Mouse (Mus musculus) G1E-ER4 (cell line): ENCODE data around the gene Mmp2. TPM values are rescaled to one million over a fixed set of nuclear protein-coding genes. Genes with fewer than 3 reads are reported as not detected.

Source experiments
- GATA1 ChIP-seq: IDR thresholded peaks from one replicate; pipeline ENCODE4 v1.8.0; 2012; ENCODE audit warnings: low read length, inconsistent platforms
- polyA plus RNA-seq: library from polyadenylated mRNA; stranded (reverse); fragments of >175 nt; gene quantifications from 2 replicates; pipeline ENCODE4 v1.2.3, GENCODE M21; 2012

Gene Mmp2
- not detected in 2 replicates for polyA plus RNA-seq

DNA sequence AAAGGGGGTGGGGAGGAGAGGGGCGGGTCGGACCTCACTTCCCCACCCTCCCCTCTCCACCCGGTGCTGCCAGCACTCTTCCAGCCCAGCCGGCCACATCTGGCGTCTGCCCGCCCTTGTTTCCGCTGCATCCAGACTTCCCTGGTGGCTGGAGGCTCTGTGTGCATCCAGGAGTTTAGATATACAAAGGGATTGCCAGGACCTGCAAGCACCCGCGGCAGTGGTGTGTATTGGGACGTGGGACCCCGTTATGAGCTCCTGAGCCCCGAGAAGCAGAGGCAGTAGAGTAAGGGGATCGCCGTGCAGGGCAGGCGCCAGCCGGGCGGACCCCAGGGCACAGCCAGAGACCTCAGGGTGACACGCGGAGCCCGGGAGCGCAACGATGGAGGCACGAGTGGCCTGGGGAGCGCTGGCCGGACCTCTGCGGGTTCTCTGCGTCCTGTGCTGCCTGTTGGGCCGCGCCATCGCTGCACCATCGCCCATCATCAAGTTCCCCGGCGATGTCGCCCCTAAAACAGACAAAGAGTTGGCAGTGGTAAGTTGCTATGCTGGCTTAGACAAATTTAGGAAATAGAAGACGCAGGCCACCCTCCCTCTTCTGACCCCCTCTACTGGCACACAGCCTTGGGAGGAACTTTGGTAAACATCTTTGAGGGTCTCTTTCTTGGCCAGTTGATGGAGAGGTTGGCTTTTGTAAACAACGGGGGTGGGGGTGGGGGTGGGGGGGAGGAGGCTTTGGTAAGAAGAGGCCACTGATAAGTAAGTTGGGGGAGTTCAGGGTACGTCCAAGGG, at the start of gene Mmp2:
Gene Mmp2 (plus strand): TSS at position 49 of the 792 bp plus-strand sequence.
- no peak for TF ChIP-seq GATA1

DNA sequence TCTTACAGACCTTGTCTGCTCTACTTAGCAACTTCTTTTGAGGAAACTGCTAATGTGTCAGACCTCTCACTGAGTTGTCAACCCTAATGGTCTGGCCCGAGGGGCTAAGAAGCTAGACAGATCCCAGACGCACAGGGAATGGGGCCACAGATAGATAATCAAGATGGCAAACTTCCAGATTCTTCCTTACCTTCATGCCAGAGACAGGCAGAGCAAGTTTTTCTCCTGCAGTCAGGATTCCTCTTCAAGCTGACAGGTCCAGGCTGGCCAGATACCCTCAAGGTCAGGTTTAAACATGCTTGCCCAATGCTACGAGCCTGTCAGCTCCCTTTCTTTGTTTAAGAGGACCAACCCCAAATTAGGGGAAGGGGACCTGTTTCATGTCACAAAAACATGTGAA, 46.1 kb upstream of the Mmp2 start:
- no peak for TF ChIP-seq GATA1

DNA sequence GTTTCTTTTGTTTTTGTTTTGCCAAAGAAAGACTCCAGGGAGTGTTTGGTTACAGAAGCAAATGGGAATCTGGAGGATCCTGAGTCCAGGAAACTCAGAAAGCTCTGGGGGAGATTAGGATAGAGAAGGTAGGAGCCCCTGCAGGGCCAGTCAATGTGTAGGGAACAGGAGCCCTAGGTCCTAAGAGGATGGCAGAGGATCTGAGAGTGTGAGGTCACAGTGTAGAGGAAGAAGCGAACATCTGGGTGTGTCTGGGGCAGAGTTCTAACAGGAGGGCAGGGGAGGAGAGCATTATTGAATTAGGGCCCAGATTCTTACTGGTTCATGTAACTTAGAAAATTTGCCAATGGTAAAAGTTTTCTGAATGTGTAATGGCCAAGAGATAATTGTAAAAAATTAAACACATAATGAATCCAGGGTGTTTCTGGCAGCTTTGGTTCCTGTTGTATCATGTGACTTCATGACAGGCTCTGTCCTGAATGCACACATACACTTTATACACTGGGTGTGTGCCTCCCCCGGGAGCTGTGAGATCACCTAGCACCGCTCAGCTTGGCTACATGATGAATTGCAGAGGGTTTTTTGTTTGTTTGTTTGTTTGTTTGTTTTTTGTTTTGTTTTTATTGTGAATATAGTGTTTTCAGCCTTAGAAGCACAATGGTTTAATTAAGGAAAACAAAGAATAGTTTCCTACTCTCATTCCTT, 43.0 kb upstream of the Mmp2 start:
- no peak for TF ChIP-seq GATA1

DNA sequence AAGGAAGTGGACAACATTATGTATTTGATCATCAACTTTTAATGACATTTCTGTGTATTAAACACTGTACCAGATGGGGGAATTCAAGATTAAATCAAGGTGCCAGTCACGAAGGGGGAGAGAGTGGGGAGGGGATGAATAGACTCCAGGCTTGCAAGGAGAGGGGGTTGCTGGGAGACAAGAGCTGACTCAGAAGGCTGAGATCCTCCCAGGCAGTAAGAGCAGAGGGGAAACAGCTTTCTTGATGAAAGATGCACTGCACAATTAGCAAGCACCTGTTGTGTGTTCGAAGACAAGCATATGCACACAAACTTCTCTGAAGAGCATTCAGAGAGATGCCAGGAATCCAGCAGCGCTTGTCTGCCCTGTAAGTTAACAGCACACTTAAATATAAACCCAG, 36.3 kb upstream of the Mmp2 start:
- no peak for TF ChIP-seq GATA1

DNA sequence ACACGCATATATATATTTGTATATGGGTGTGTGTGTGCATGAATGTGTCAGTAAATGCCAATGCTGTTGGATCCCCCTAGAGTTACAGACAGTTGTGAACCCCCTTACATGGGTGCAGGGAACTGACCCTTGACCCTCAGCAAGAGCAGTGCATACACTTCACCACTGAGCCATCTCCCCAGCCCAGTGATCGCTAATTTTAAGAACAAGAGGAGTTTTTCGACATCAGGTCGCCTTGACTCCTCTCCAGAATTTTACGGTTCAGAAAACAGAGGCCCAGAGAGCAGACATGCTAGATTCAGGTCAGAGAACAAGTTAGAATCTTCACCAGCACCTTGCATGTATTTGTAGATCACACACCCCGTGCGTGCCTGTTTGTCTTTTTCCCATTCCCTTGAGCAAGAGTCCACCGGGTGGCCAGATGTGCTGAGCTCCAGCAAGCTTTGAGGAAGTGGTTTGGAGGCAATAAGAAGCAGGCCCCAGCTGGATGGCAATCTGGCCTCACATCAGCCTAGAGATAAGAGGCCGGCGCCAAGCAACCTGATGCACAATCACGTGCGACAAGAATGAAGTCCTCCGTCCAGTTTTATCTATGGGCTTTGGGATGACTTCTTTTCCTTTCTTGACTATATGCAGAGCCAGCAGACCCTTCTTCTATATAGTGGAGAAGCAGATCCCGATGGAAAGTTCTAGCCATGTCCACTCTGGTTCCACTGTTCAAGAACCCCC, 33.1 kb upstream of the Mmp2 start:
- no peak for TF ChIP-seq GATA1

DNA sequence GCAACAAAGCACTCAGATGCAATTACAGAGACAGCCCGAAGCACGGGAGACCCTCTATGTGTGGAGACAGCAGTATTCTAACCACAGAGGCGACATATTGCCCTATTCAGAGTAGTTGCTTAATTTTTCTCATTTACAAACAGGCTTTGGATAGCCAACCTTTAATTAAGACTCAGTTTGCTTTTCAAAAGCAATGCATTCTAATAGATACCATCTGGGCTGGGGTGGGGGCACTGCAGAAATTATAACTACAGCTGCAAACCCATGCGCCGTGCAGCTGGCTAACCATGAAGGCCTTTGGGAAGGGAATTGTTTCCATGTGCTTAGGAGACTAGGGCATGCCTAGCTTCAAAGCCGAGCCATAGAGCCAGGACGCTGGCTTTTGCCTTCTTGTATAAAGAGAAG, 29.6 kb upstream of the Mmp2 start:
- no peak for TF ChIP-seq GATA1

DNA sequence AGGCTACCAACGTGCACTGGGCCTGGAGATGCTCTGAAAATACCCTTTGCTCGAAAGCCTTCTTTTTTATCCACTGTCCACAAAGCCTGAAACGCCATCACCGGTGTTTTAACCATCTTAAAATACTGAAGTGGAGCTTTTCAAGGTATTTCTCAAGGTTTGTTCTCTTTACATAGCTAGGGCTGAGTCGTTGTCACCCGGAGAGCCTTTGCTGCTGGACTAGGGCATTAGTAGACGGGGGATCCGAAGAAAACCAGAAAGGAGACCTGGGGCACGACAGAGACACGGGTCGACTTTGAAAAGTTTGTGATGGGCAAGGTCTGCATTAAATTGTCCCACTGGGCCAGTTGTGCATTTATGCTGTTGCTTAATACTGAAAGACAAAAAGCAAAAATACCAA, 27.7 kb upstream of the Mmp2 start:
- no peak for TF ChIP-seq GATA1

DNA sequence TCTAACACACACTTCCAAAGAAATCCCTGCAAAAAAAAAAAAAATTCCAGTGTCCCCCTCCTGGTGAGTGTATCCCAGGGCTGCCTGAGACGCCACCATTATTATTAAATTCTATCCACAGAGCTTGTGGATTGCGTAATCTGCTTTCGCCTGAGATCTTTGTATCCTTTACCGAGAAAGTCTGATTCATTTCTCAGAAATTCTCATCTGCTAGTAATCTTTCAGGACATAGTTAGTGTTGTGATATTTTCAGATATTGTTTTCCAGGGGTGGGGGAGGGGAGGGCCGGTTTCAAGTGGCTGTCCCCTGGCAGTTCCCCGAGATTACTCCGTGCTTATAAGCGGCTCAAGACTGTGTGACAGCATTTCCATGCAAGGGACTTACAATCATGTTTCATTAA, 25.9 kb upstream of the Mmp2 start:
- no peak for TF ChIP-seq GATA1

DNA sequence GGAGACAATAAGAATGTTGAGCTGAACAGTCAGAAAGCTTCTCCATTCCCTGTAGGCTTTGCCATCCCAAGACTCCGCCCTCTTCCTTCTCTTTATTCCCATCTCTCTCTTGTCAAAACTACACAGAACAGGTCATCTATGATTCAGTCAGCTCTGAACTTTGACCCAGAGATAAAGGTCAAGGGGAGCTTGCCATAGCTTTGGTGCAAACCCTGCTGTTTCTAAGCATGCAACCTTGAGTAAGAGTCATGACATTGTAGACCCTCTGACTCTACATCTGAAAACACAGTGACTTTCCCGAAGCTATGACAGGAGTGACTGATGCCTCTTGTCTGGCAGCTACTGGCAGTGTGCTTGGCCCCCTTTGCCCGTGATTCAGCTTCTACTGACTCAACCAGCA, 24.5 kb upstream of the Mmp2 start:
- TF ChIP-seq GATA1: no peak

DNA sequence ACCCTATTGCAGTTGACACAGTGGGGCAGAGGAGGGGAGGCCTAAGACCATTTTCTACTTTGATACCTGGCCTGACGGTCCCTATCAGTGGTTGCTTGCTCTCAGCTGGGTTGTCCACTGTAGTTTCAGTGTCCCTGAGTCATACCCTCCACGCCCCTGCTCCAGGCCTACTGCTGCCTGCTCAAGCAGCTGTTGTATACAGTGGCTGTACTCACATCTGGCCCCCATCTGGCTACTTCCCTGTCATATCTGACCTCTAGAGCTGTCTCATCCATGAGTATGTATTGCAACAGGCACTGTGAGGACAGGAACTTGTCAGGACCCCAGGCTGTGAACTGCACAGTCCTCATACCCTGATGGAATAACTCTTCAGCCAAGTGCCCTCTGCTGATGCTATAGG, 14.3 kb upstream of the Mmp2 start:
- TF ChIP-seq GATA1: no peak

DNA sequence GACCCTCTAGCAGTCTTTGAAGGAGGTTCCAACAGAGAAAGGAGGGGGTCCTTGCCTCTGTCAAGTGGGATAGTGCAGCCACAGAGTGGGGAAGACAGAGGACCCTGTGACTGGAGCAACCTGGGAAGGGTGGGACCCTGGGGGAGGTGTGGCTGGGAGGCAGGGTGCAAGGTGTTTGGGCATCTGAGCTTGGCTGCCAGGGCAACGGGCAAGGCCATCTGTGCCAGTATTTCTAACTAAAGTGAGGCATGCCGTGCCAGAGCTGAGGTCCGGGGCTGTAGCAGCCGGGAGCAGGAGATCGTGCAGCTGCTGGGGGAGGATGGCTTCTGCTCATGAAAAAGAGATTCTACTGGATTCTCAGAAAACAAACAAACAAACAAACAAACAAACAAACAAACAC, 11.4 kb upstream of the Mmp2 start:
- no peak for TF ChIP-seq GATA1

DNA sequence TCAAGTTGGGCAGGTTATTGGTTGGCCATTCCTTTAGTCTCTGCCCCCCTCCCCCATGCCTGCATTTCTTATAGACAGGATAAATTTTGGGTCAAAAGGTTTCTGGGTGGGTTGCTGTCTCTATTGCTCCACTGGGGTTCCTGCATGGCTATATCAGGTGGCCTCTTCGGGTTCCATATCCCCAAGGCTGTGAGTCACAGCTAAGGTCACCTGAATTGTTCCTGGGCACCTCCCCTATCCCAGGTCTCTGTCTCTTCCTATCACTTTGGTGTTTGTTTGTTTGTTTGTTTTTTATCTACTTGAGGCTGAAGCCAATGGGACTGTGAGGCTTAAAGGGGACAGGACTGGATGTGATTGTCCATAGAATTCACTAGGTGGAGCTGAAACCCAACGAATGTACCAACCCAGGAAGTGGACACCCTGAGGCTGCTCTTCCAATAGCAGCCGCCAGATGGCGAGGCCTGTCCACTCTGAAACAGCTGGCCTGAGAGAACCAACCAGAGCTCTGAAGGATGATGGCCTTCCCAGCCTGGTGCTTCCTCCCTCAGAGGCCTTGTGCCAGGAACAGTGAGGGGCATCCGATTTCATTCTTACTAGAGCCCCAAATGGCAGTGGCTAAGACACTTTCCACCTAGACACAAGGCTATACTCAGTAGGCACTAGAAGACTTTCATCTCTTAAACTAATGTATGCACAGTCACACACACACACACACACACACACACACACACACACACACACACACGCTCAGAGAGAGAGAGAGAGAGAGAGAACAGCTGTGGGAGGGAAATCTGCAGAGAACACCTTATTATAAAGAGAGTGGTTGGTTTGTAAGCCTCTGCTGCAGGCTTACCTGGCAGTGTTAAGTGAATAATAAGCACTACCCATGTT, 8.9 kb upstream of the Mmp2 start:
- TF ChIP-seq GATA1: no peak

DNA sequence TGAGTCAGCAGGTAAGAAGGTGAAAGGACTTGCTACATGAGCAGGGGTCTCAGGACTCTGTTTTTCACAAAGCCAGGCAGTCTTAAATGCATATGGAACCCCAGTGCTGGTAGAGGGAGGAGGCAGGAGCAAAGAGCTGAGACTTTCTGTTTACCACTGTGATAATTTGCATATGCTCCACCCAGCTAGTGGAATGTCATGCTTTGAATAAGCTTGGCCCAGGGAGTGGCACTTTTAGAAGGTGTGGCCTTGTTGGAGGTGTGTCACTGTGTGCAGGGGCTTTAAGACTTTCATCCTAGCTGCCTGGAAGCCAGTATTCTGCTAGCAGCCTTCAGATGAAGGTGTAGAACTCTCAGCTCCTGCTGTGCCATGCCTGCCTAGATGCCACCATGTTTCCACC, 5.9 kb upstream of the Mmp2 start:
- no peak for TF ChIP-seq GATA1

DNA sequence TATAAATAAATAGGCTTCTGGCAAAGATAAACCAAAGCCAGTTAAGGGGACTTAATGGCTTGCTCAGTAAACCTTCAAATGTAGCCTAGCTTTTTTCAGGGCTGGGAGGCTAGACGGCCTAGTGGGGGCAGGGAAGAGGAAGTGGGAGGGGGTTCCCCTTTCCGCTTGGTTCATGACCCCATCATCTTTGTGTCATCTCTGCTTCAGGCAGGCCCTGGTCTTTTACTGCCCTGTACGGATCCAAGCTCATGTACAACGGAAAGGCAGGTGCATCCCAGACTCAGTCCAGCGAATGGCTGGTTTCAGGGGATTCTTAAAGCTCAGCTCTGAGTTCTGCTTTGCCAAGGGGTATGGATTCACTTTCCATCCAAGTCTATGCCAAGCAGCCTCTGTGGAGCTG, 4.7 kb upstream of the Mmp2 start:
- TF ChIP-seq GATA1: no peak

DNA sequence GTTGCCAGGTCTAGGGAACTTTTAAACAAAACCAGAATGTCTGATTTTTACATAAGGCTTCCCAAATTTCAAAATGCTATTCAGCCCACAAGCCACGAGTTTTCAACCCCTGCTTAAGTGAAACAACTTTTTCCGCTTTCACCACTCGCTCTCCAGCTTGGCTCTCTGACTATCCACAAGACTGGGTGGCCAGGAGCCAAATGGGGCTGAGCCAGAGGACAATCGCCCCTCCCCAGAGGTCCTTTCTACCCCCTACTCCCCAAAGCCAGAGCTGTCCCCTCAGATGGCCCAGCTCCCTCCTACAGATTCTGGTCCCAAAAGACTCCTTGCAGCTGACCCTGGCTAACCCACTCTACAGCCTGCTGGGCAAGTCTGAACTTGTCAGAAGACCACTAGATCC, 1.1 kb upstream of the Mmp2 start:
- TF ChIP-seq GATA1: no peak

DNA sequence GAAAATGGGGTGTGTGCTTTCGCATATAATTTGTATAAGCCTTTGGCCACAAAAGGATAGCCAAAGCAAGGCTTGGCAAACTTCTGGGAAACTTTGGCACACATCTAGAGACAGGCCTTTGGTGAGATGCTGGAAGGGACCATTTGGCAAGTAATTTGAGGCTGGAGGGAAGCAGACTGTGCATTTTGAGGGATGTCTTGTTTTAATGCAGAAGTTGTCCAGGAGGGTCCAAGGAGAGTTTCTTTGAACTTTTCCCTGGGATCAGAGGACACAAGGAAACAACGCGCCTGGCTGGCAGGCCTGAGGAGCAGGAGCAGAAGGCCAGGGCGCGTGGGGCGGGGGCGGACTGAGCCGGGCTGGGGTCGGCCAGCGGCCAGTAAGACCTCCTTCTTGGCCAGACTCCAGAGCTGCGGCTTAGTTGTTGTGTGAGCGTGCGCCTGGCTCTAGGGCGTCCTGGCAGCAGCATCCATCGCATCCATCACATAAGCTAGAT, 1.2 kb downstream of the Mmp2 start:
- no peak for TF ChIP-seq GATA1
